Mouse (Mus musculus): ENCODE results near the gene Rnf207. TPM values are rescaled to one million over a fixed set of nuclear protein-coding genes. Genes with fewer than 3 reads are reported as not detected.

The Rnf207 gene
- polyA plus RNA-seq, 1 experiment, result not detected

DNA sequence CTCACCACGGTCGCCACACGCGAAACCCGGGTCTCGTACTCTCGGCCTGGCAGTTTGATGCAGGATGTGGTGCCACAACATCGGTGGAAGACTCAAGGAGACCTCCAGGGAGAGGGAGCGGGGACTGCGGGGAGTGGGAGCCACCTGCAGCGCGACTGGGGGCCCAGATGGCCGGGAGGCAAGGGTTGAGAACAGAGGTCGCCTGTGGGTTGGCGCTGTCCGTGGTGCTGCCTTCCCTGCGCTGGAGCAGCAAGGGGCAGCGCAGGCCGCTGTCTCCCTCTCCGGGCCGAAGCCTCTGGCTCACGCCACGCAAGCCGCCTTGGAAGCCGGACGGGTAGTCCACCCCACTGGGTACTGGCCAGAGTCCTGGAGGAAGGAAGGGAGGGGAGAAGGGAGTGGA lies 31.9 kb downstream of the Rnf207 start:
- Histone ChIP-seq H3K27ac (ENCODE audit: insufficient read depth, low read depth, low read length) (no peak overlapping the region), H3K4me3 (ENCODE audit: insufficient read depth, low read length) (no peak overlapping the region), H3K4me1 (ENCODE audit: control insufficient read depth, insufficient read depth, low read length) (no peaks in the 10 kb centered on the region)
- TF ChIP-seq CTCF (IDR thresholded peaks at IDR 0.05; ENCODE audit: low read depth, low read length) (no peak), POLR2A (IDR thresholded peaks at IDR 0.05; ENCODE audit: borderline replicate concordance, low read depth, low read length) (no peak)

DNA sequence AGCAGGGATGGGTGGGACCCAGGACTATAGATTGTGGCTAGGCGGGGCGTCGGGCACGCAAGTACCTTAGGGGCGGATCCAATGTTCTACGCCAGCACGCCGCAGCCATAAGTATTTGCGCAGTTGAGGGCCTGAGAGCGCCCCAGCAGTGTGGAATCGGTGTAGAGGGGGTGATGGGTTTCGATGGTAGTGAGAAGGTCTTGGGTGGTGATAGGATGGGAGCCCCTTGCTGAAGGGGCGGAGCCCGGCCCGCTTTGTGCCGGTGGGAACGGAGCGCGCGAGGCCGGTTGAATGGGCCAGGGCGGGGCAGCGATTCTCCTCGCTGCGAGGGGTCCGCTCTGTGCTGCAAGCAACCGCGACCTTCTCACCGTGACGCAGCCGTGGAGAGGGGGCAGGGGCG lies 32.6 kb downstream of the Rnf207 start:
- no peak for TF ChIP-seq POLR2A (IDR thresholded peaks at IDR 0.05; ENCODE audit: borderline replicate concordance, low read depth, low read length)
- no peak for TF ChIP-seq CTCF (IDR thresholded peaks at IDR 0.05; ENCODE audit: low read depth, low read length)
- no peaks in the 10 kb centered on the region for H3K4me1 ChIP-seq (ENCODE audit: control insufficient read depth, insufficient read depth, low read length)
- H3K4me3 ChIP-seq (ENCODE audit: insufficient read depth, low read length), result no peak overlapping the region
- H3K27ac ChIP-seq (ENCODE audit: insufficient read depth, low read depth, low read length), result no peak overlapping the region

DNA sequence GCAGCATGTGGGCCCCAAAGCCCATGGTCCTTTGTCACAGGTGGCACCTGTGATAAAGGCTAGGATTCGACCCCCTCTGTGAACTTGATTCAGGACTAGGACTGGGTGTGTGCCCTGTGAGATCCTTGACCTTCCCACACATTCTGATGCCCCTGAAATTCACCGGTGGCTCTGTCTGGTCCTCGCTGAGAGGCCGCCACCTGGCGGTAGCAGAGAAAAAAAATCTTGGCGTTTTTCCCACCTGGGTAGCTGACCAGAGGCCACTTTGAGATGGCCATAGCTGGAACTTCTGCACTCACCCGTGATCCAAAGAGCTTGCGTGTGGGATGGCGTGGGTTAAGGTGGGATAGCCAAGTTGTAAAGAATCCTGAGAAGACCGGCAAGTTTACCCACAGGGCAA lies 33.3 kb downstream of the Rnf207 start:
- Histone ChIP-seq H3K27ac (ENCODE audit: insufficient read depth, low read depth, low read length) (no peak overlapping the region), H3K4me1 (ENCODE audit: control insufficient read depth, insufficient read depth, low read length) (no peaks in the 10 kb centered on the region), H3K4me3 (ENCODE audit: insufficient read depth, low read length) (no peak overlapping the region)
- TF ChIP-seq POLR2A (IDR thresholded peaks at IDR 0.05; ENCODE audit: borderline replicate concordance, low read depth, low read length) (no peak), CTCF (IDR thresholded peaks at IDR 0.05; ENCODE audit: low read depth, low read length) (peak; percentile 85)

DNA sequence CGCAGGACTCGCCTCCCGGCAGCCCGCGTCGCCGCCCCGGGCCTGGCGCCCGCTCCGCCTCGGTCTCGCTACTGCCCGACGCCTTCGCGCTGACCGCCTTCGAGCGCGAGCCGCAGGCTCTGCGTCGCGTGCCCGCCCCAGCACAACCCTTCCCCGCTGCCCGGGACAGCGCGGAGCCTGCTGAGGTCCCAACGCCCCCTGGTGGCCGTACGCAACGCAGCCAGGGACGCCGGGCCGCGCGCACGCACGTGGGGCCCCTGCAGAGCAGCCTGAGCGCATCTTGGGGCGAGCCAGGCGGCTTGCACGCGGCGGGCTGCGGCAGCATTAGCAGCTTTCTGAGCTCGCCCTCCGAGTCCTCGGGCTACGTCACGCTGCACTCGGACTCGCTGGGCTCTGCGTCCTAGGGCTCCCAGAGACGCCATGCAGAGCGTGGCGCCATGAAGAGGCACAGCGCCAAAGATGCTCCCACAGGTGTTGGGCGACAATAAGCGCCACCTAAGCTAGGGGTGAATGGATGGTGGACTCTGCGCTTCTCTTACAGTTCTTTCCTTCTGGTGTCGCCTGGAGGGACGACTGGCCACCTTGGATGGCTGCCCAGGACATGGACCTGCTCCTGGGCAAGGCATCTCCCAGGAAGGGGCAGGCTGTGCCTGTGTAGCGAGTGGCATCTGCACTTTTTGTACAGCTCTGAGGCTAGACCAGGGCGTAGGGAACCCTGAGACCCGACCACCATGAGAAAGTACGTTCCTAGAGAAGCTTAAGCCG lies 35.4 kb downstream of the Rnf207 start:
- Histone ChIP-seq H3K27ac (ENCODE audit: insufficient read depth, low read depth, low read length) (no peak overlapping the region), H3K4me1 (ENCODE audit: control insufficient read depth, insufficient read depth, low read length) (no peaks in the 10 kb centered on the region), H3K4me3 (ENCODE audit: insufficient read depth, low read length) (peak overlapping the region; percentile 21; the same call in 1 of the 2 replicates)
- peak; percentile 43; the same call in 1 of the 2 replicates for TF ChIP-seq CTCF (IDR thresholded peaks at IDR 0.05; ENCODE audit: low read depth, low read length)
- TF ChIP-seq POLR2A (IDR thresholded peaks at IDR 0.05; ENCODE audit: borderline replicate concordance, low read depth, low read length), result no peak

DNA sequence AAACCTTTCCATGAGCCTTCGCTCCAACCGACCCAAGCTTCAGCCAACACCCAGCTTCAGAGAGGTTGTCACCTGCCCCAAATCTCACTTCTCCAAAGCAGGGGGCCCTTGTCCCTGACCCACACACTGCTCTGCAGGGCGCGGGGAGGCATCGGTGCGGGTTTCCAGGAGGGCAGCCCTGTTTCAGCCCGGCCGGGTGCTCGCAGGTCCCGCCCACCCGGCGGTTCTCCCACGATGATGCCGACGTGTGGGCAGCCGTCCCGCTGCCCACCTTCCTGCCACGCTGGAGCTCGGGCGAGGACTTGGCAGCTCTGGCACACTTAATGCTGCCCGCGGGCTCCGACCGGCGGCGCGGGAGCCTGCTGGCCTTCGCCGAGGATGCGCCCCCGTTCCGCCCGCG lies 36.1 kb downstream of the Rnf207 start:
- H3K4me1 ChIP-seq (ENCODE audit: control insufficient read depth, insufficient read depth, low read length), result no peaks in the 10 kb centered on the region
- H3K27ac ChIP-seq (ENCODE audit: insufficient read depth, low read depth, low read length), result no peak overlapping the region
- peak overlapping the region; percentile 21; the same call in 1 of the 2 replicates for H3K4me3 ChIP-seq (ENCODE audit: insufficient read depth, low read length)
- TF ChIP-seq CTCF (IDR thresholded peaks at IDR 0.05; ENCODE audit: low read depth, low read length) (no peak), POLR2A (IDR thresholded peaks at IDR 0.05; ENCODE audit: borderline replicate concordance, low read depth, low read length) (no peak)

DNA sequence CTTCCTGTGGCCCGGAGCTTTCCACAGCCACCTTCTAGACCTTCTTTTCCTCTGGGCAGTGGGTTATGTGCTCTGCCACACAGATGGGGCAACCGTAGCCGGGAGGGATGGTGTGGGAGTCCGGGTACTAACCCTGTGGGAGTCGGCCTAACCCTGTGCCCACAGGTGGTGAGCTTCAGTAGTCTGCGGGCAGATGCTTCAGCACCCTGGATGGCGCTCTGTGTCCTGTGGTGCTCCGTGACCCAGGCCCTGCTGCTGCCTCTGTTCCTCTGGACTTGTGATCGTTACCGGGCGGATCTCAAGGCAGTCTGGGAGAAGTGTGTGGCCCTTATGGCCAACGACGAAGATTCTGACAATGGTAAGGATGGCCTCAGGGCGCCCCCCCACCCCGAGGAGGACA lies 37.2 kb downstream of the Rnf207 start:
- Histone ChIP-seq H3K4me1 (ENCODE audit: control insufficient read depth, insufficient read depth, low read length) (no peaks in the 10 kb centered on the region), H3K27ac (ENCODE audit: insufficient read depth, low read depth, low read length) (no peak overlapping the region), H3K4me3 (ENCODE audit: insufficient read depth, low read length) (no peak overlapping the region)
- TF ChIP-seq CTCF (IDR thresholded peaks at IDR 0.05; ENCODE audit: low read depth, low read length) (no peak), POLR2A (IDR thresholded peaks at IDR 0.05; ENCODE audit: borderline replicate concordance, low read depth, low read length) (no peak)

DNA sequence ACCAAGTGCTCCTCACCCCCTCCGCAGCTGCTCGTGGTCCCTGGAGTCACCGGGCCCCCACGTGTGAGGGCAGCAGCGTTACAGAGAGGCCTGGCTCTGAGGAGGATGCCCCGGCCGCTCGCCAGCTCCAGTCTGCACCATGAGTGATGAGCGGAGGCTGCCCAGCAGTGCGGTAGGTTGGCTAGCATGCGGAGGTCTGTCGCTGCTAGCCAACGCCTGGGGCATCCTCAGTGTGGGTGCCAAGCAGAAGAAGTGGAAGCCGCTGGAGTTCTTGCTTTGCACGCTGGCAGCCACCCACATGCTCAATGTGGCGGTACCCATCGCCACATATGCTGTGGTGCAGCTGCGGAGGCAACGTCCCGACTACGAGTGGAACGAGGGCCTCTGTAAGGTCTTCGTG lies 39.8 kb downstream of the Rnf207 start:
- Histone ChIP-seq H3K4me3 (ENCODE audit: insufficient read depth, low read length) (no peak overlapping the region), H3K4me1 (ENCODE audit: control insufficient read depth, insufficient read depth, low read length) (no peaks in the 10 kb centered on the region), H3K27ac (ENCODE audit: insufficient read depth, low read depth, low read length) (no peak overlapping the region)
- TF ChIP-seq POLR2A (IDR thresholded peaks at IDR 0.05; ENCODE audit: borderline replicate concordance, low read depth, low read length) (no peak), CTCF (IDR thresholded peaks at IDR 0.05; ENCODE audit: low read depth, low read length) (no peak)

DNA sequence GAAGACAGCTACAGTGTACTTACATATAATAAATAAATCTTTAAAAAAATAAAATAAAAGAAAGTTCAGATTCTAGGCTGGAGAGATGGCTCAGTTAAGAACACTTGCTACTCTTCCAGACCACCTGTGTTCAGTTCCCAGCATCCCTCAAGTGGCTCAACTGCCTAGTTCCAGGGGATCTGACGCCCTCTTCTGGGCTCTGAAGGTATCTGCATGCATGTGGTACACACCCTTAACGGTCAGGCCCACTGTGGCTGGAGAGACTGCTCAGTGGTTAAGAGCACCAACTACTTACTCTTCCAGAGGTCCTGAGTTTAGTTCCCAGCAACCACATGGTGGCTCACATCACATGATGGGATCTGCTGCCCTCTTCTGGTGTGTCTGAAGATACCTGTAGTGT lies 40.9 kb downstream of the Rnf207 start:
- no peak overlapping the region for H3K4me3 ChIP-seq (ENCODE audit: insufficient read depth, low read length)
- no peak overlapping the region for H3K27ac ChIP-seq (ENCODE audit: insufficient read depth, low read depth, low read length)
- no peak for TF ChIP-seq CTCF (IDR thresholded peaks at IDR 0.05; ENCODE audit: low read depth, low read length)
- TF ChIP-seq POLR2A (IDR thresholded peaks at IDR 0.05; ENCODE audit: borderline replicate concordance, low read depth, low read length), result no peak
- H3K4me1 ChIP-seq (ENCODE audit: control insufficient read depth, insufficient read depth, low read length), result no peaks in the 10 kb centered on the region

DNA sequence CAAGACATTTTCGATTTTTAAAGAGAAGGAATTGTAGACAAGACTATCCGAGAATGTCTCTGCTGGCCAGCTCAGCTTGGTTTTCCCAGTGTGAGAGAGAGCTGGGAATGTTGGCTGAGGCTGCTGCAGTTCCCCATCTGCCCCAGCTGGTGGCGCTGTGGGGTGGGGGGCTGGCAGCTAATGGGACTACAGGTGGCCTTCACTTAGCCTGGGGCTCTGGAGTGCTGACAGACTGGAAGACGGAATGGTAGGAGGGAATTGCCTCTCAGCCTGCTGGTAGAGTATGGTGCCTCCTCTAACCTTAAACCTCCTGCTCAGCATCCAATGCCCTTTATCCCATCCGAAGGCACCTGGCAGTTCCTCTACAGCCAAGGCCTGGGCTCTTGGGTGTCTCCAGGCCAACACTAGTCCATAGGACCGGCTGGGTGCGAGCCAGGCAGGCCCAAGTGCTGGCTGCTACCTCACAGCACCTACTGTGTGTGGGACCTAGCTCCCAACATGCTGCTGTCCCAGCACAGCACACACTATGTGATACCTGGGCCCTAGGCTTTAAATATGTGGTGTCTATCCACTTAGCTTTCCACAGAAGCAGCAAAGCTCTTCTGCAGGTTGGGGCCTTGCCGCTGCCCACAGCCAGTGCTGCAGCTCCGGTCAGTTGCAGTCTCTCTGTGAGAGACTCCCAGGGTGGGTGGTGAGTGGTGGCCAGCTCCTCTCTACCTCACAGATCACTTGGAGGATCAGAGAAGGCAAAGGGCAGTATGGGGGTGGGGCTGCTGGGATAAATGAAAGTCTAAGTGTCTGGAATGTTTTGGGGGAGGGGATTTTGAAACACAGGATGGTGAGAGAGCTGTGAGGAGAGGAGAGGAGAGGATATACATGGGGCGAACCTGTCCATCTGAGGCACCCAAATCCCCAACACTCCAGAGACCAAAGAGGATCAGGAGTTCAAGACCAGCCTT lies 42.1 kb downstream of the Rnf207 start:
- Histone ChIP-seq H3K4me1 (ENCODE audit: control insufficient read depth, insufficient read depth, low read length) (no peaks in the 10 kb centered on the region), H3K27ac (ENCODE audit: insufficient read depth, low read depth, low read length) (no peak overlapping the region), H3K4me3 (ENCODE audit: insufficient read depth, low read length) (no peak overlapping the region)
- TF ChIP-seq CTCF (IDR thresholded peaks at IDR 0.05; ENCODE audit: low read depth, low read length), result peak; percentile 58
- TF ChIP-seq POLR2A (IDR thresholded peaks at IDR 0.05; ENCODE audit: borderline replicate concordance, low read depth, low read length), result no peak

Measured in bone marrow macrophage, adult 2 months (primary cell).